ENCODE assay signal across 14 mouse cellular contexts in the genomic region with DNA sequence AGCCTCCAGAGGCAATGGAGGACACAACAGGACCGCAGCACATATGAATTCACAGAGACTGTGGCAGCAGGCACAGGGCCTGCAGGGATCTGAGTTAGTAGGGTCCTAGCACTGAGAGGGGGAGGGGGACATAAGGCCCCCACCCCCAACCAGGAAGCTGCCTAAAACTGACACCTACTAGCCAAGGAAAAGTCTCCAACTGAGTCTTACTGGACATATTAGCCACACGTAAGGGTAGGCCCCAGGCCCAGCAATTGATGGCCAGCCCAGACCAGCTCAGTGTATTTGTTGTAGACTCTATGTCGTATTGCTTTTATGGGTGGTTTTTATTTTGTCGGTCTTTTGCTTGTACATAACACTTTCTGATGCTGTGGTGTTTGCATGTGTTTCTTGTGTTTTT.
"Had no signal": no experiment of that assay in that cellular context is flagged by ENCODE, and none has a peak within 500 bp of the region (broad histone marks: within the 10 kb centered on the region; RNA-seq: fewer than 3 reads in every experiment).

No protein-coding gene starts in this region.

- H3K27me3 ChIP-seq: limb, embryonic 12.5 days; limb, embryonic 15.5 days; midbrain, embryonic 13.5 days had no signal

- H3K36me3 ChIP-seq: limb, embryonic 12.5 days; limb, embryonic 15.5 days; midbrain, embryonic 13.5 days had no signal

- H3K4me2 ChIP-seq: limb, embryonic 12.5 days; limb, embryonic 15.5 days; liver, embryonic 11.5 days; lung, embryonic 14.5 days; midbrain, embryonic 13.5 days had no signal

- ATAC-seq: intestine, postnatal 0 days; liver, postnatal 0 days; lung, postnatal 0 days; midbrain, embryonic 13.5 days had no signal

- H3K4me1 ChIP-seq: limb, embryonic 15.5 days; midbrain, embryonic 13.5 days had no signal

- H3K9me3 ChIP-seq: limb, embryonic 12.5 days; limb, embryonic 15.5 days; midbrain, embryonic 13.5 days had no signal

- H3K27ac ChIP-seq: left cerebral cortex, adult 2 months; limb, embryonic 12.5 days; limb, embryonic 15.5 days; liver, embryonic 14.5 days; macrophage; midbrain, embryonic 13.5 days had no signal

- DNase-seq: layer of hippocampus, postnatal 36 days; liver, postnatal 0 days; lung, embryonic 14.5 days; thymus, adult 18-20 months; thymus, postnatal 36 days had no signal

- H3K9ac ChIP-seq: limb, embryonic 12.5 days; limb, embryonic 15.5 days; liver, embryonic 14.5 days; liver, postnatal 0 days; lung, embryonic 14.5 days; midbrain, embryonic 13.5 days had no signal

- H3K4me3 ChIP-seq: left cerebral cortex, adult 2 months; limb, embryonic 12.5 days; limb, embryonic 15.5 days; midbrain, embryonic 13.5 days had no signal
